Mouse (Mus musculus): Measurements from ENCODE around the gene Eif4b. TPM values are rescaled to one million over a fixed set of nuclear protein-coding genes. Genes with fewer than 3 reads are reported as not detected.

The Eif4b gene
- polyA plus RNA-seq, 1 experiment from 2014 or later = 139 TPM

- Histone ChIP-seq H3K9me3 (ENCODE audit: control insufficient read depth, low read length) (no peaks in the 10 kb centered on the region), H3K36me3 (ENCODE audit: control insufficient read depth, insufficient read depth, low read length) (no peaks in the 10 kb centered on the region), H3K9ac (ENCODE audit: low read depth, low read length) (no peak overlapping the region), H3K4me2 (replicated peaks; ENCODE audit: low read depth, low read length) (no peak overlapping the region), H3K4me3 (ENCODE audit: low read length) (no peak overlapping the region), H3K4me1 (ENCODE audit: control insufficient read depth, insufficient read depth, low read length) (no peaks in the 10 kb centered on the region), H3K27me3 (ENCODE audit: control insufficient read depth, insufficient read depth, low read length) (no peaks in the 10 kb centered on the region), H3K27ac (ENCODE audit: low read depth, low read length) (no peak overlapping the region)
- WGBS = 83% methylated on average over 3 of the region's 3 CpGs
- no peak for ATAC-seq (ENCODE audit: low FRiP score, low TSS enrichment)
These were observed 28.8 kb upstream of the Eif4b start for GRCm38 (mm10) chr15:102044745-102045144.

- no peaks in the 10 kb centered on the region for H3K4me1 ChIP-seq (ENCODE audit: control insufficient read depth, insufficient read depth, low read length)
- H3K36me3 ChIP-seq (ENCODE audit: control insufficient read depth, insufficient read depth, low read length) = no peaks in the 10 kb centered on the region
- ATAC-seq (ENCODE audit: low FRiP score, low TSS enrichment) = no peak
- H3K9ac ChIP-seq (ENCODE audit: low read depth, low read length) = no peak overlapping the region
- 91% methylated on average over 10 of the region's 10 CpGs for WGBS
- no peaks in the 10 kb centered on the region for H3K27me3 ChIP-seq (ENCODE audit: control insufficient read depth, insufficient read depth, low read length)
- no peak overlapping the region for H3K4me3 ChIP-seq (ENCODE audit: low read length)
- H3K27ac ChIP-seq (ENCODE audit: low read depth, low read length) = no peak overlapping the region
- H3K4me2 ChIP-seq (replicated peaks; ENCODE audit: low read depth, low read length) = no peak overlapping the region
- H3K9me3 ChIP-seq (ENCODE audit: control insufficient read depth, low read length) = no peaks in the 10 kb centered on the region
These were observed 27.9 kb upstream of the Eif4b start for GRCm38 (mm10) chr15:102045691-102046090.

GRCm38 (mm10) chr15:102048006-102048405 lies 25.6 kb upstream of the Eif4b start:
- Histone ChIP-seq H3K27ac (ENCODE audit: low read depth, low read length) (no peak overlapping the region), H3K9me3 (ENCODE audit: control insufficient read depth, low read length) (no peaks in the 10 kb centered on the region), H3K36me3 (ENCODE audit: control insufficient read depth, insufficient read depth, low read length) (no peaks in the 10 kb centered on the region), H3K4me1 (ENCODE audit: control insufficient read depth, insufficient read depth, low read length) (0 out of 2 replicates have a peak, but pooled peaks cover 3% of the 10 kb centered on the region), H3K9ac (ENCODE audit: low read depth, low read length) (no peak overlapping the region), H3K27me3 (ENCODE audit: control insufficient read depth, insufficient read depth, low read length) (no peaks in the 10 kb centered on the region), H3K4me3 (ENCODE audit: low read length) (no peak overlapping the region), H3K4me2 (replicated peaks; ENCODE audit: low read depth, low read length) (no peak overlapping the region)
- 89% methylated on average over 6 of the region's 6 CpGs for WGBS
- ATAC-seq (ENCODE audit: low FRiP score, low TSS enrichment) = no peak

GRCm38 (mm10) chr15:102049871-102050270 lies 23.7 kb upstream of the Eif4b start:
- no peaks in the 10 kb centered on the region for H3K27me3 ChIP-seq (ENCODE audit: control insufficient read depth, insufficient read depth, low read length)
- 0 out of 2 replicates have a peak, but pooled peaks cover 3% of the 10 kb centered on the region for H3K4me1 ChIP-seq (ENCODE audit: control insufficient read depth, insufficient read depth, low read length)
- H3K9me3 ChIP-seq (ENCODE audit: control insufficient read depth, low read length) = no peaks in the 10 kb centered on the region
- no peak overlapping the region for H3K4me2 ChIP-seq (replicated peaks; ENCODE audit: low read depth, low read length)
- no peak overlapping the region for H3K9ac ChIP-seq (ENCODE audit: low read depth, low read length)
- no peak overlapping the region for H3K27ac ChIP-seq (ENCODE audit: low read depth, low read length)
- no peaks in the 10 kb centered on the region for H3K36me3 ChIP-seq (ENCODE audit: control insufficient read depth, insufficient read depth, low read length)
- H3K4me3 ChIP-seq (ENCODE audit: low read length) = no peak overlapping the region
- ATAC-seq (ENCODE audit: low FRiP score, low TSS enrichment) = no peak

GRCm38 (mm10) chr15:102051920-102052683 lies 21.5 kb upstream of the Eif4b start:
- peak; percentile 78; the same call in 1 of the 2 replicates for ATAC-seq (ENCODE audit: low FRiP score, low TSS enrichment)
- Histone ChIP-seq H3K4me1 (ENCODE audit: control insufficient read depth, insufficient read depth, low read length) (0 out of 2 replicates have a peak, but pooled peaks cover 3% of the 10 kb centered on the region), H3K9ac (ENCODE audit: low read depth, low read length) (peak overlapping the region; percentile 72), H3K36me3 (ENCODE audit: control insufficient read depth, insufficient read depth, low read length) (no peaks in the 10 kb centered on the region), H3K27me3 (ENCODE audit: control insufficient read depth, insufficient read depth, low read length) (no peaks in the 10 kb centered on the region), H3K4me2 (replicated peaks; ENCODE audit: low read depth, low read length) (peak overlapping the region; percentile 78), H3K27ac (ENCODE audit: low read depth, low read length) (peak overlapping the region; percentile 76), H3K4me3 (ENCODE audit: low read length) (peak overlapping the region; percentile 42), H3K9me3 (ENCODE audit: control insufficient read depth, low read length) (no peaks in the 10 kb centered on the region)
- under 1% methylated on average over 26 of the region's 33 CpGs for WGBS

- no peak overlapping the region for H3K4me2 ChIP-seq (replicated peaks; ENCODE audit: low read depth, low read length)
- 87% methylated on average over 15 of the region's 15 CpGs for WGBS
- ATAC-seq (ENCODE audit: low FRiP score, low TSS enrichment) = no peak
These were observed 16.9 kb upstream of the Eif4b start for GRCm38 (mm10) chr15:102056495-102057174.

GRCm38 (mm10) chr15:102065661-102066325 lies 7.8 kb upstream of the Eif4b start:
- Histone ChIP-seq H3K9me3 (ENCODE audit: control insufficient read depth, low read length) (no peaks in the 10 kb centered on the region), H3K36me3 (ENCODE audit: control insufficient read depth, insufficient read depth, low read length) (no peaks in the 10 kb centered on the region), H3K4me1 (ENCODE audit: control insufficient read depth, insufficient read depth, low read length) (0 out of 2 replicates have a peak, but pooled peaks cover 6% of the 10 kb centered on the region), H3K4me2 (replicated peaks; ENCODE audit: low read depth, low read length) (no peak overlapping the region), H3K9ac (ENCODE audit: low read depth, low read length) (no peak overlapping the region), H3K27ac (ENCODE audit: low read depth, low read length) (no peak overlapping the region), H3K27me3 (ENCODE audit: control insufficient read depth, insufficient read depth, low read length) (0 out of 2 replicates have a peak, but pooled peaks cover 9% of the 10 kb centered on the region), H3K4me3 (ENCODE audit: low read length) (no peak overlapping the region)
- ATAC-seq (ENCODE audit: low FRiP score, low TSS enrichment) = peak; percentile 79
- 7% methylated on average over 20 of the region's 20 CpGs for WGBS

More at GRCm38 (mm10) chr15:102056495-102057174, 16.9 kb upstream of the Eif4b start:
- H3K9me3 ChIP-seq (ENCODE audit: control insufficient read depth, low read length) = no peaks in the 10 kb centered on the region
- no peaks in the 10 kb centered on the region for H3K36me3 ChIP-seq (ENCODE audit: control insufficient read depth, insufficient read depth, low read length)
- H3K4me3 ChIP-seq (ENCODE audit: low read length) = no peak overlapping the region
- no peaks in the 10 kb centered on the region for H3K27me3 ChIP-seq (ENCODE audit: control insufficient read depth, insufficient read depth, low read length)
- no peak overlapping the region for H3K9ac ChIP-seq (ENCODE audit: low read depth, low read length)
- H3K4me1 ChIP-seq (ENCODE audit: control insufficient read depth, insufficient read depth, low read length) = 0 out of 2 replicates have a peak, but pooled peaks cover 3% of the 10 kb centered on the region
- H3K27ac ChIP-seq (ENCODE audit: low read depth, low read length) = no peak overlapping the region

GRCm38 (mm10) chr15:102070476-102071467 lies 2.8 kb upstream of the Eif4b start:
- H3K4me3 ChIP-seq (ENCODE audit: low read length) = no peak overlapping the region
- H3K27ac ChIP-seq (ENCODE audit: low read depth, low read length) = no peak overlapping the region
- H3K4me2 ChIP-seq (replicated peaks; ENCODE audit: low read depth, low read length) = no peak overlapping the region
- peaks cover 12% of the 10 kb centered on the region for H3K4me1 ChIP-seq (ENCODE audit: control insufficient read depth, insufficient read depth, low read length)
- H3K9ac ChIP-seq (ENCODE audit: low read depth, low read length) = no peak overlapping the region
- 75% methylated on average over 13 of the region's 13 CpGs for WGBS
- no peak for ATAC-seq (ENCODE audit: low FRiP score, low TSS enrichment)
- no peaks in the 10 kb centered on the region for H3K9me3 ChIP-seq (ENCODE audit: control insufficient read depth, low read length)
- H3K27me3 ChIP-seq (ENCODE audit: control insufficient read depth, insufficient read depth, low read length) = 0 out of 2 replicates have a peak, but pooled peaks cover 9% of the 10 kb centered on the region
- no peaks in the 10 kb centered on the region for H3K36me3 ChIP-seq (ENCODE audit: control insufficient read depth, insufficient read depth, low read length)
